Mouse (Mus musculus) heart, postnatal 0 days (tissue): ENCODE data around the gene Gimap9. TPM values are rescaled to one million over a fixed set of nuclear protein-coding genes. Genes with fewer than 3 reads are reported as not detected.

Source experiments
- ATAC-seq: fragments of 200-750 bp; cut with Nextera tagmentation; 2 replicates; pipeline ENCODE4 v1.8.0; 2017; ENCODE audit warnings: low read depth, moderate number of reproducible peaks, moderate library complexity; ENCODE audit not compliant: insufficient read depth
- DNase-seq: peaks from one replicate; pipeline ENCODE4 v3.0.0-alpha.2; 2016; ENCODE audit warnings: low spot score
- H3K27ac ChIP-seq: fragments of 300-500 bp; sonication (generic); 2 replicates; pipeline ENCODE4 v1.5.1; 2014; ENCODE audit warnings: low read depth, mild to moderate bottlenecking
- H3K27me3 ChIP-seq: fragments of 300-500 bp; sonication (generic); 2 replicates; pipeline ENCODE4 v1.6.1; 2014; ENCODE audit warnings: low read length, mixed read lengths; ENCODE audit not compliant: control insufficient read depth, insufficient read depth
- H3K36me3 ChIP-seq: fragments of 300-500 bp; sonication (generic); replicated peaks from 2 replicates; pipeline ENCODE4 v1.6.1; 2014; ENCODE audit warnings: low read length, mixed read lengths; ENCODE audit not compliant: control insufficient read depth, insufficient read depth
- H3K4me1 ChIP-seq: fragments of 300-500 bp; sonication (generic); 2 replicates; pipeline ENCODE4 v1.6.1; 2014; ENCODE audit warnings: antibody characterized with exemption; ENCODE audit not compliant: control insufficient read depth, insufficient read depth
- H3K4me2 ChIP-seq: fragments of 300-500 bp; sonication (generic); 2 replicates; pipeline ENCODE4 v1.6.1; 2014; ENCODE audit warnings: low read depth, mild to moderate bottlenecking, low read length, moderate library complexity
- H3K4me3 ChIP-seq: fragments of 300-500 bp; sonication (generic); 2 replicates; pipeline ENCODE4 v1.5.1; 2014; ENCODE audit warnings: low read depth, low read length
- H3K9ac ChIP-seq: fragments of 300-500 bp; sonication (generic); replicated peaks from 2 replicates; pipeline ENCODE4 v1.6.1; 2014; ENCODE audit warnings: low read depth, low read length, mixed read lengths
- H3K9me3 ChIP-seq: fragments of 300-500 bp; sonication (generic); replicated peaks from 2 replicates; pipeline ENCODE4 v1.6.1; 2016; ENCODE audit warnings: low read length; ENCODE audit not compliant: control insufficient read depth
- CTCF ChIP-seq: IDR thresholded peaks from 2 replicates; pipeline ENCODE4 v1.5.1; 2016; ENCODE audit warnings: antibody characterized with exemption, control low read depth, low read depth
- EP300 ChIP-seq: IDR thresholded peaks from 2 replicates; pipeline ENCODE4 v1.6.1; 2016; ENCODE audit warnings: antibody characterized with exemption, low read depth
- WGBS: fragments of 180-500 bp; shearing (Covaris S2); extraction: QIAGEN DNeasy Blood & Tissue Kit; methylation state at CpG from one replicate; pipeline ENCODE4 v1.1.7; 2014; 5-methylcytosine and 5-hydroxymethylcytosine counted together
- polyA plus RNA-seq: library from polyadenylated mRNA; unstranded; fragments of >200 nt; fragmentation: Nextera tagmentation; extraction: Ambion mirVana; gene quantifications from 2 replicates; pipeline ENCODE4 v1.2.1, GENCODE M21; 2015
- total RNA-seq: library from RNA; depleted of rRNA; stranded (reverse); fragments of >200 nt; gene quantifications from 2 replicates; pipeline ENCODE4 v1.2.3, GENCODE M21; 2014; ENCODE audit warnings: low replicate concordance

Gene Gimap9
- total and polyA plus RNA-seq, 2 experiments from 2014 or later, result 1.8 to 5.7 TPM

GRCm38 (mm10) chr6:48702146-48702545 lies 26.2 kb downstream of the Gimap9 start:
- Histone ChIP-seq H3K4me2 (no peak overlapping the region), H3K9me3 (no peaks in the 10 kb centered on the region), H3K4me1 (0 out of 2 replicates have a peak, but pooled peaks cover 10% of the 10 kb centered on the region), H3K27me3 (no peaks in the 10 kb centered on the region), H3K36me3 (0 out of 2 replicates have a peak, but pooled peaks cover 3% of the 10 kb centered on the region), H3K4me3 (no peak overlapping the region), H3K27ac (peak overlapping the region; percentile 88), H3K9ac (no peak overlapping the region)
- no peak for ATAC-seq
- WGBS, result 78% methylated on average over 7 of the region's 7 CpGs
- TF ChIP-seq CTCF (no peak), EP300 (no peak)
- no peak for DNase-seq

GRCm38 (mm10) chr6:48702601-48703000 lies 26.7 kb downstream of the Gimap9 start:
- Histone ChIP-seq H3K4me3 (no peak overlapping the region), H3K9me3 (no peaks in the 10 kb centered on the region), H3K4me1 (0 out of 2 replicates have a peak, but pooled peaks cover 10% of the 10 kb centered on the region), H3K36me3 (0 out of 2 replicates have a peak, but pooled peaks cover 3% of the 10 kb centered on the region), H3K9ac (no peak overlapping the region), H3K4me2 (no peak overlapping the region), H3K27ac (peak overlapping the region; percentile 88; the same call in 1 of the 2 replicates), H3K27me3 (no peaks in the 10 kb centered on the region)
- TF ChIP-seq CTCF (no peak), EP300 (no peak)
- 65% methylated on average over 5 of the region's 5 CpGs for WGBS
- ATAC-seq (no peak), DNase-seq (no peak)

- no peak for ATAC-seq
- H3K27me3 ChIP-seq, result no peaks in the 10 kb centered on the region
- H3K36me3 ChIP-seq, result 0 out of 2 replicates have a peak, but pooled peaks cover 3% of the 10 kb centered on the region
- no peak overlapping the region for H3K27ac ChIP-seq
- no peaks in the 10 kb centered on the region for H3K9me3 ChIP-seq
- H3K4me2 ChIP-seq, result no peak overlapping the region
- no peak overlapping the region for H3K4me3 ChIP-seq
- DNase-seq, result no peak
- H3K9ac ChIP-seq, result no peak overlapping the region
- TF ChIP-seq CTCF, result no peak
- H3K4me1 ChIP-seq, result 0 out of 2 replicates have a peak, but pooled peaks cover 10% of the 10 kb centered on the region
Observed at GRCm38 (mm10) chr6:48704146-48704545, 28.2 kb downstream of the Gimap9 start.

GRCm38 (mm10) chr6:48706130-48706529 lies 30.2 kb downstream of the Gimap9 start:
- 33% methylated on average over 3 of the region's 3 CpGs for WGBS
- H3K4me1 ChIP-seq, result 0 out of 2 replicates have a peak, but pooled peaks cover 3% of the 10 kb centered on the region
- H3K9me3 ChIP-seq, result no peaks in the 10 kb centered on the region
- TF ChIP-seq EP300, result no peak
- no peak for TF ChIP-seq CTCF
- peak overlapping the region; percentile 73 for H3K27ac ChIP-seq
- H3K36me3 ChIP-seq, result 0 out of 2 replicates have a peak, but pooled peaks cover 3% of the 10 kb centered on the region
- DNase-seq (no peak), ATAC-seq (no peak)
- no peak overlapping the region; the same call in 1 of the 2 replicates for H3K9ac ChIP-seq
- H3K4me2 ChIP-seq, result peak overlapping the region; percentile 51
- H3K27me3 ChIP-seq, result no peaks in the 10 kb centered on the region
- peak overlapping the region; percentile 34 for H3K4me3 ChIP-seq

GRCm38 (mm10) chr6:48718455-48718854 lies 42.5 kb downstream of the Gimap9 start, which contains the start of the genes Gm28053 and Gimap7:
Gene Gm28053 (plus strand): TSS chr6:48718607.
Gene Gimap7 (plus strand): TSS chr6:48718621.
- H3K9ac ChIP-seq, result no peak within 1 kb of the TSS
- TF ChIP-seq EP300 (no peak), CTCF (no peak)
- no peak within 1 kb of the TSS for H3K27ac ChIP-seq
- ATAC-seq, result no peak
- H3K4me2 ChIP-seq, result no peak within 1 kb of the TSS
- H3K4me3 ChIP-seq, result no peak within 1 kb of the TSS
- 57% methylated on average over 2 of the region's 2 CpGs for WGBS
- H3K4me1 ChIP-seq, result no peaks in the 10 kb centered on the region
- no peaks in the 10 kb centered on the region for H3K9me3 ChIP-seq
- H3K36me3 ChIP-seq, result no peaks in the 10 kb centered on the region
- DNase-seq, result no peak
- H3K27me3 ChIP-seq, result no peaks in the 10 kb centered on the region

- Histone ChIP-seq H3K27me3 (no peaks in the 10 kb centered on the region), H3K4me1 (peaks cover 1% of the 10 kb centered on the region; the same call in 1 of the 2 replicates), H3K9me3 (no peaks in the 10 kb centered on the region), H3K9ac (no peak overlapping the region), H3K27ac (no peak overlapping the region), H3K4me2 (no peak overlapping the region), H3K4me3 (no peak overlapping the region), H3K36me3 (no peaks in the 10 kb centered on the region)
- ATAC-seq, result no peak
- TF ChIP-seq EP300, result no peak
- TF ChIP-seq CTCF, result no peak
- 64% methylated on average over 4 of the region's 4 CpGs for WGBS
- no peak for DNase-seq
Observed at GRCm38 (mm10) chr6:48720326-48720725, 44.4 kb downstream of the Gimap9 start.
